Mouse (Mus musculus): ENCODE results near the gene Ubald2. TPM values are rescaled to one million over a fixed set of nuclear protein-coding genes. Genes with fewer than 3 reads are reported as not detected.

The Ubald2 gene
- polyA plus RNA-seq, 1 experiment from 2014 or later = 84.5 TPM

GRCm38 (mm10) chr11:116430723-116431427 lies 3.0 kb upstream of the Ubald2 start:
- H3K27ac ChIP-seq = no peak overlapping the region
- H3K4me1 ChIP-seq (replicated peaks) = peaks cover 46% of the 10 kb centered on the region
- DNase-seq (ENCODE audit: low spot score) = no peak
- peaks cover 7% of the 10 kb centered on the region for H3K36me3 ChIP-seq
- H3K9me3 ChIP-seq = no peaks in the 10 kb centered on the region
- H3K4me3 ChIP-seq = no peak overlapping the region
- H3K27me3 ChIP-seq (ENCODE audit: insufficient read depth, poor library complexity, severe bottlenecking) = peaks cover 3% of the 10 kb centered on the region; the same call in 1 of the 2 replicates
- 47% methylated on average over 22 of the region's 22 CpGs for WGBS

- Histone ChIP-seq H3K27ac (no peak overlapping the region), H3K9me3 (no peaks in the 10 kb centered on the region), H3K27me3 (ENCODE audit: insufficient read depth, poor library complexity, severe bottlenecking) (peaks cover 3% of the 10 kb centered on the region; the same call in 1 of the 2 replicates), H3K36me3 (peaks cover 14% of the 10 kb centered on the region), H3K4me1 (replicated peaks) (peaks cover 52% of the 10 kb centered on the region), H3K4me3 (no peak overlapping the region)
- 48% methylated on average over 11 of the region's 11 CpGs for WGBS
- no peak for DNase-seq (ENCODE audit: low spot score)
Observed at GRCm38 (mm10) chr11:116431428-116432077, 2.3 kb upstream of the Ubald2 start.

DNA sequence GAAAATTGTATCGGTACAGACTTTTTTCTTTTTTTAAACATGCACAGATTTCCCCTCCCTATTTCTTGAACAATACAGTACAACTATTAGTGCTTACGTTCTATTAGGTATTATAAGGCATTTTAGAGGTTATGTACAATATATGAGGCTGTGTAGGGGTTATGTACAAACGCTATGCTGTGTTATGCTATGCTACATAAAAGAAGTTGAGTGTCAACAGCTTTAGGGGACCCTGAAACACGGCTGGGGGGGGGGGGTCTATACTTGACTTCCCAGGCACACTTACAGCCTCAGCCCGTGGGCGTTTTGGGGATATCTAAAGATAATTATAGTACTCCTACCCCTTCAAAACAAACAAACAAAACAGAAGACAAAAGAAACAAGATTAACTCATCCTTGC lies 1.8 kb upstream of the Ubald2 start:
- Histone ChIP-seq H3K27ac (0 out of 2 replicates have a peak overlapping the region, but pooled peaks have one; percentile 35), H3K36me3 (peaks cover 19% of the 10 kb centered on the region), H3K9me3 (no peaks in the 10 kb centered on the region), H3K4me3 (no peak overlapping the region), H3K27me3 (ENCODE audit: insufficient read depth, poor library complexity, severe bottlenecking) (peaks cover 3% of the 10 kb centered on the region; the same call in 1 of the 2 replicates), H3K4me1 (replicated peaks) (peaks cover 58% of the 10 kb centered on the region)
- no peak for DNase-seq (ENCODE audit: low spot score)
- WGBS = 61% methylated on average over 6 of the region's 6 CpGs

GRCm38 (mm10) chr11:116432593-116433355 lies 1.1 kb upstream of the Ubald2 start:
- Histone ChIP-seq H3K4me1 (replicated peaks) (peaks cover 65% of the 10 kb centered on the region), H3K27ac (peak overlapping the region; percentile 78; the same call in 1 of the 2 replicates), H3K36me3 (peaks cover 26% of the 10 kb centered on the region), H3K9me3 (no peaks in the 10 kb centered on the region), H3K4me3 (peak overlapping the region; percentile 99; the same call in 1 of the 2 replicates), H3K27me3 (ENCODE audit: insufficient read depth, poor library complexity, severe bottlenecking) (peaks cover 3% of the 10 kb centered on the region; the same call in 1 of the 2 replicates)
- 61% methylated on average over 8 of the region's 8 CpGs for WGBS
- DNase-seq (ENCODE audit: low spot score) = no peak

DNA sequence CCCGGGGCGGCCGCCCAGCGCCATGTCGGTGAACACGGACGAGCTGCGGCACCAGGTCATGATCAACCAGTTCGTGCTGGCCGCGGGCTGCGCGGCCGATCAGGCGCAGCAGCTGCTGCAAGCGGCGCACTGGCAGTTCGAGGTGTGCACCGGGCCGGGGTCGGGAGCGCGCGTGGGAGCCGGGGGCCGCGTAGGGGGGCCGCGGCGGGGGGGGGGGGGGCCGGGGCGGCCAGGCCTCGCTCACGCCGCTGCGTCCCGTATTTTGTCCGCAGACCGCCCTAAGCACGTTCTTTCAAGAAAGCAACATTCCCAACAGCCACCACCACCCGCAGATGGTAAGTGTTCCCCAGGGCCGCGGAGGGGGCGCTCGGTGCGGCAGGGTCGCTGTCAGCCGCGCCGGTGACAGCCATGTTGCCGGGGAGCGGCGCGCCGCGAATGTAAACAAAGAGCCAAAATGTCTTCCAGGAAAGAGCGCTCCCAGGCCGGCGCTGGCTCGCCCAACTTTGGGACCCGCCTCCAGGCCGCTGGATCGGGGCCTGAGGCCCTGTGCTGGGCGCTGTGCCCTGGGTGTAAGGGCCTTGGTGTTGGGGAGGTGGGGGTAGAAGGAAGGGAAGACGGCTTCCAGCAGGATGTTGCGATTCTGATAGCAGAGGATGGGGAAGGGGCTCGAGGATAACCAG lies 533 bp downstream of the Ubald2 start:
- peaks cover 61% of the 10 kb centered on the region for H3K4me1 ChIP-seq (replicated peaks)
- peak overlapping the region; percentile 99 for H3K4me3 ChIP-seq
- H3K27ac ChIP-seq = peak overlapping the region; percentile 98
- peak; percentile 75 for DNase-seq (ENCODE audit: low spot score)
- peaks cover 37% of the 10 kb centered on the region for H3K36me3 ChIP-seq
- H3K9me3 ChIP-seq = no peaks in the 10 kb centered on the region
- WGBS = under 1% methylated on average over 66 of the region's 67 CpGs
- peaks cover 3% of the 10 kb centered on the region; the same call in 1 of the 2 replicates for H3K27me3 ChIP-seq (ENCODE audit: insufficient read depth, poor library complexity, severe bottlenecking)

DNA sequence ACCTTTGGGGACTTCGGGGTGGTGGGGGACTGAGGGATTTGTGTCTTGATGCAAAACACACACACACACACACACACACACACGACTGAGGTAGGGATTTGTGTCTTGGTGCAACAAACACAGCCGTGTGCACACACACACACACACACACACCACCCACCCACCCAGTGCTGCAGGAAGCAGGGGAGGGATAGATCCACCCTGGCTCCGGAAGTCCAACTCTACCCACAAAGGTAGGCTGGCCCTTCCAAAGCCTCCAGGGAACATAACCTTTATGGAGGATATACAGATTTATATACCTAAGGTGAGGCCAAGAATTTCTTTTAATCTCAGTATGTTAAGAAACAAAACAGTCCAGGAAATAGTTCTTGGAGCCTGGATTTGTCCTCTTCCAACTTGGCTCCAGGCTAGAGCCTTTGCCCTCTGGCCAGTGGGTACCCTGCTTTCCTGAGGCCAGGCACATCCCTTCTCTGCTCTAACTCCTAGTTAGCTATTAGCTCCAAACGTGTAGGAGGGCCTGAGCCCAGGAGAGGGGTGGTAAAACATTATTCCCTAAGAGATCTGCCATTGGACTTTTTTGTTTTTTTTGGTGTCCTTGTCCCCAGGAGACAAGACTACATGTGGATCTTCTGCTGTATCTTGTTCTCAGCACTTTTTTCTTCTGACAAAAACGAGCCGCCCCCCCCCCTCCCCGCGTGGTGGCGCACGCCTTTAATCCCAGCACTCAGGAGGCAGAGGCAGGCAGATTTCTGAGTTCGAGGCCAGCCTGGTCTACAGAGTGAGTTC lies 1.3 kb downstream of the Ubald2 start:
- no peak for DNase-seq (ENCODE audit: low spot score)
- Histone ChIP-seq H3K36me3 (peaks cover 45% of the 10 kb centered on the region), H3K27me3 (ENCODE audit: insufficient read depth, poor library complexity, severe bottlenecking) (peaks cover 3% of the 10 kb centered on the region; the same call in 1 of the 2 replicates), H3K4me3 (peak overlapping the region; percentile 99), H3K9me3 (no peaks in the 10 kb centered on the region), H3K4me1 (replicated peaks) (peaks cover 60% of the 10 kb centered on the region), H3K27ac (peak overlapping the region; percentile 98)
- 53% methylated on average over 12 of the region's 12 CpGs for WGBS

- peak overlapping the region; percentile 99 for H3K4me3 ChIP-seq
- peaks cover 52% of the 10 kb centered on the region for H3K4me1 ChIP-seq (replicated peaks)
- 73% methylated on average over 5 of the region's 5 CpGs for WGBS
Observed at GRCm38 (mm10) chr11:116435992-116436724, 2.3 kb downstream of the Ubald2 start.

GRCm38 (mm10) chr11:116436725-116437331 lies 2.9 kb downstream of the Ubald2 start:
- H3K36me3 ChIP-seq = peaks cover 54% of the 10 kb centered on the region
- H3K27me3 ChIP-seq (ENCODE audit: insufficient read depth, poor library complexity, severe bottlenecking) = peaks cover 1% of the 10 kb centered on the region; the same call in 1 of the 2 replicates
- H3K4me1 ChIP-seq (replicated peaks) = peaks cover 48% of the 10 kb centered on the region
- peak overlapping the region; percentile 73 for H3K27ac ChIP-seq
- peak overlapping the region; percentile 99 for H3K4me3 ChIP-seq
- no peak for DNase-seq (ENCODE audit: low spot score)
- H3K9me3 ChIP-seq = no peaks in the 10 kb centered on the region
- WGBS = 76% methylated on average over 4 of the region's 4 CpGs

More at GRCm38 (mm10) chr11:116435992-116436724, 2.3 kb downstream of the Ubald2 start:
- Histone ChIP-seq H3K27ac (peak overlapping the region; percentile 73), H3K9me3 (no peaks in the 10 kb centered on the region), H3K27me3 (ENCODE audit: insufficient read depth, poor library complexity, severe bottlenecking) (peaks cover 3% of the 10 kb centered on the region; the same call in 1 of the 2 replicates), H3K36me3 (peaks cover 54% of the 10 kb centered on the region)
- no peak for DNase-seq (ENCODE audit: low spot score)

DNA sequence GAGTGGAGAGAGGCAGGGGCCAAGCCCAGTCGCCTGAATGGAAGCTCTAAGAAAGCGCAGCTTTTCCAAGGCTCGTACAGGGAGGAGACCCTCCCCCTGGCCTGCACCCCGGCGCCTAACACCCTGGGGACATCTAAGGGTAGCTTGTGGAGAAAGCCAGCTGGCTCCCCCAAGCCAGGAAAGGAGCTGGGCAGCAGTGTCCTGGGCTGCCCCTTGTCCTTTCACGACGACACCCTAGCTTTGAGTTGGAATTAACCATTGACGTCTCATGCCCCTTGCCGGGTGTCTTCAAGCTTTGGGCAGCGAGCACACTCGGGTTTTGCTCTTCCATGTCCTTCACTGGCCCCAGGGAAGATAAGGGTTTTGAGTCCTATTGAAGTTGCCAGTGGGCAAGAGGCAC lies 3.6 kb downstream of the Ubald2 start:
- H3K36me3 ChIP-seq = peaks cover 54% of the 10 kb centered on the region
- H3K9me3 ChIP-seq = no peaks in the 10 kb centered on the region
- H3K4me1 ChIP-seq (replicated peaks) = peaks cover 49% of the 10 kb centered on the region
- H3K4me3 ChIP-seq = 0 out of 2 replicates have a peak overlapping the region, but pooled peaks have one; percentile 99
- no peak for DNase-seq (ENCODE audit: low spot score)
- H3K27ac ChIP-seq = peak overlapping the region; percentile 73; the same call in 1 of the 2 replicates
- WGBS = 89% methylated on average over 11 of the region's 11 CpGs
- H3K27me3 ChIP-seq (ENCODE audit: insufficient read depth, poor library complexity, severe bottlenecking) = no peaks in the 10 kb centered on the region; the same call in 1 of the 2 replicates

DNA sequence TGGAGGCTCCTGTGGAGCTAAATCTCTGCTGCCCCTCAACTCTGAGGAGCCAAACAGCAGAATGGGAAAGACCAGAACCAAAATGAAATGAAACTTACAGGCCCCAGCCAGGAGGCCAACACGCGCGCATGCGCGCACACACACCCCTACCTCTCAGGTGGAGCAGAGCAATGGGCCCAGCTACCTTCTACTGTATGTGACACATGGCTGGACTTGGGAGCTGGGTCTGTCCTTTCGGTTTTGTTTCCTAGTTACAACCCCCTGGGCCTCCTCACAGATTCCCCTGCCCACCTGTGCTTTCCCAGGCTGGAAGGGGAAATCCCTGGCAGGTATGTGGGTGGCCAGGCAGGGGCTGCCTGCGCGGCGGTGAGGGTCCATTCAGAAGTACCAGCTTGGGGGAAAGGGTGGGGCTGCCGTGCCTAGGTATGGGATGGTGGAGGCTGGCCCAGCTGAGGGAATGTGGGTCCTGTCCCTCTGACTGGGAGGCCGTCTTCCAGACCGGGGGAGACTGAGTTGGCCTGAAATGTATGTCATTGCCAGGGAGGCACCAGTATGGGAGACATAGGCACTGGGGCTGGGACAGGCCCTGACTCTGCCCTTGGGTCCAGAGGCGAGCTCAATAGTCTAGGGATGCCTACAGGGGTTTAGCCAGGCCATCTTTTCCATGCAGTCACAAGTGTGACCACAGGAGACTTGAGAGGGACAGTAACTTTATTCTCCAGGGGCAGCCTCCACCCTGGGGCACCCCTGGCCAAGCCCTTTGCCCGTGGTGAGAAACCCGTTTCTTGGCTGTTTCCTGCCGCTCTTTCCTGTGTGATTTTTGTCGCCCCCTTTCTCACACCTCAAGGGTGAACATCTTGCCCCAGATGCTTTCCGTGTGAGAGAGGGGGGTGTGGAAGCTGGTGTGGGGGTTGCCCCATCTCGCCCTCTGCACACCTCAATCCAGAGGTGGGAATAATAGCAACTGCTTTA lies 5.7 kb downstream of the Ubald2 start:
- DNase-seq (ENCODE audit: low spot score) = no peak
- Histone ChIP-seq H3K4me1 (replicated peaks) (peaks cover 58% of the 10 kb centered on the region), H3K27ac (no peak overlapping the region), H3K4me3 (no peak overlapping the region), H3K36me3 (peaks cover 54% of the 10 kb centered on the region), H3K9me3 (no peaks in the 10 kb centered on the region), H3K27me3 (ENCODE audit: insufficient read depth, poor library complexity, severe bottlenecking) (no peaks in the 10 kb centered on the region)
- WGBS = 87% methylated on average over 19 of the region's 19 CpGs
